Mouse (Mus musculus) bone marrow macrophage, adult 2 months (primary cell): ENCODE data around the gene Tjp2. TPM values are rescaled to one million over a fixed set of nuclear protein-coding genes. Genes with fewer than 3 reads are reported as not detected.

Source experiments
- H3K27ac ChIP-seq: 2 replicates; pipeline ENCODE4 v1.5.1; 2012; ENCODE audit warnings: low read depth, low read length; ENCODE audit not compliant: insufficient read depth
- H3K4me1 ChIP-seq: 2 replicates; pipeline ENCODE4 v1.6.1; 2012; ENCODE audit warnings: low read length; ENCODE audit not compliant: control insufficient read depth, insufficient read depth
- H3K4me3 ChIP-seq: 2 replicates; pipeline ENCODE4 v1.5.1; 2012; ENCODE audit warnings: mild to moderate bottlenecking, low read length, moderate library complexity; ENCODE audit not compliant: insufficient read depth
- CTCF ChIP-seq: IDR thresholded peaks from 2 replicates; pipeline ENCODE4 v1.5.1; 2012; ENCODE audit warnings: low read depth, mild to moderate bottlenecking, low read length, moderate library complexity
- POLR2A ChIP-seq: IDR thresholded peaks from 2 replicates; pipeline ENCODE4 v1.6.1; 2012; ENCODE audit warnings: mild to moderate bottlenecking, low read depth, low read length, borderline replicate concordance
- polyA plus RNA-seq: library from polyadenylated mRNA; stranded (reverse); fragments of >200 nt; gene quantifications from 2 replicates; pipeline ENCODE4 v1.2.4, GENCODE M21; 2012; ENCODE audit not compliant: missing spikeins, insufficient read depth, insufficient read length

Tjp2 gene
- 6.0 and 6.5 TPM in 2 replicates for polyA plus RNA-seq

DNA sequence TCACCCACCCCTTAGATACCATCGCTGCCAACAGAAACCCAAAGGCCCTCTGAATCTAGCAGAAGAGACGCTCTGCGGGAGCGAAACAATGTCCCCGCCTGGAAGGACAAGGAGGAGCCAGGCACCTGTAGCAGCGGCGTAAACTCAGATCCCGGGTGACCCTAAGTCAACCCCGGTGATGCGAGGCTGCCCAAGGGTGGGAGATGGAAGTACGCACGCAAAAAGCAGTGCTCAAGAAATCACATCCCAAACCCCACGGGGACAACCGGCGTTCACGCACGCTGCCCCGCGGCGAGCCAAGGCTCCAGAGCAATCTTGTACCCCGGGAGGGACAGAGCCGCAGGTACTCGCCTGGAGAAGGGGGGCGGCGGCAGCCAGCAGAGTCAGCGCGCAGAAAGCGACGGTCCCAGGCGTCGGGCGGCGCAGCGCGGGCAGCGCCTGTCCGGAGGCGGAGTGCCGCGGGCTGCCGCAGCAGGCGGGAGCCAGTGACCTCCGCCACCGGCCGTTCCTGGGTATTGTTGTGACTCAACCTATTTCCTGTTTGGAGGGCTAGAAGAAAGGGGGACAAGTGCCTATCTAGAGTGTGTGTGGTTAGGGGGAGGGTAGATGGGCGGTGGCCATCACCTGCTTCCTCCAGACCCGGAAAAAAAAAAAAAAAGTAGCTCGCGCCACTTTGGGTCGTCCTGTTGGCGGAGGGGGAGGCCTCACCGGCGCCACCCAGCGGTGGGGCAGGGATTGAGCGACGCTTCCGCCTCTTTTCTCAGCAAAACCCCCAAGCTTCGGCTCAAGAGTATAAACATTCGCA lies at the start of gene Tjp2:
TSS of gene Tjp2 (minus strand) at position 531 of the 805 bp plus-strand sequence.
- H3K27ac ChIP-seq = no peak within 1 kb of the TSS
- TF ChIP-seq POLR2A = no peak
- peak; percentile 98 for TF ChIP-seq CTCF
- H3K4me3 ChIP-seq = peak within 1 kb of the TSS; percentile 57
- no peaks in the 10 kb centered on the region for H3K4me1 ChIP-seq

- Histone ChIP-seq H3K4me3 (no peak overlapping the region), H3K4me1 (peaks cover 7% of the 10 kb centered on the region), H3K27ac (no peak overlapping the region)
- TF ChIP-seq CTCF = no peak
- no peak for TF ChIP-seq POLR2A
These were observed 49.5 kb upstream of the Tjp2 start for GRCm38 (mm10) chr19:24274281-24274680.

- peaks cover 4% of the 10 kb centered on the region for H3K4me1 ChIP-seq
- no peak overlapping the region for H3K4me3 ChIP-seq
- TF ChIP-seq POLR2A (no peak), CTCF (peak; percentile 63)
- H3K27ac ChIP-seq = no peak overlapping the region
These were observed 47.1 kb upstream of the Tjp2 start for GRCm38 (mm10) chr19:24271746-24272426.

DNA sequence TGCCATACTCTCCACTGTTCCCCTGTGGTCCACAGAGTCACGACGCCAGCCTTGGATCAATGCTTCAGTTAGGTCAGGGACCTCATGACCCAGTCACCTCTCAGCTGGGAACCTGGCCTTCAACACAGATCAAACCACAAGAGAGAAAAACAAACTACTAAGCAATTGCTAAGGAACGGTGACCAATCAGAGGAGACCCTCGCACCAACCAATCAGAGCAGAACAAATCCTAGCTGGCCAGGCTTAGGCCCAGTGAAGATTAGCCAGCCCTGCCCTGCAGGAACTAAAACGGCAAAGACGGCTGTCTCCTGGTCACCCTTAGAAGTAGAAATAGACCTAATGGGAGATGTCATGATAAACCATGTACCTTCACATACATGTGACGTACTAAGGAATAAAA lies 46.5 kb upstream of the Tjp2 start:
- Histone ChIP-seq H3K27ac (no peak overlapping the region), H3K4me3 (no peak overlapping the region), H3K4me1 (peaks cover 4% of the 10 kb centered on the region)
- TF ChIP-seq CTCF (no peak), POLR2A (no peak)

DNA sequence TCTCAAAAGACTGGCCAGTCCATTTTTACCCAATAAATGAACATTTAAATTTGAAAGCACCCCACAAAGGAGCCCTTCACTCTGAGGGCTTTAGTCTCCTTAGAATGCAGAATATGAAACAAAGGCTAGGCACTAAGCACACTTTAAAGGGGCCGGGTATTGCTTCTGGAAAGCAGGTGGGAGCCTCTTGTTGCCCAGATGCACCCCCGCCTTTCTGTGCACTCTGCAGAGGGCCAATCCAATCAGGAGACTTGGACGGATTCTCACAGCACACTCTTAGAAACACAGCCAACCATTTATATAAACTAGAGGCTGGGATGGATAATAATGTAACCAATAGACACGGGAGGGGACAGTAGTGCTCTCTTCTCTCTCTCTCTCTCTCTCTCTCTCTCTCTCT lies 43.7 kb upstream of the Tjp2 start:
- TF ChIP-seq POLR2A (no peak), CTCF (no peak)
- no peak overlapping the region for H3K27ac ChIP-seq
- no peak overlapping the region for H3K4me3 ChIP-seq
- H3K4me1 ChIP-seq = peaks cover 4% of the 10 kb centered on the region

DNA sequence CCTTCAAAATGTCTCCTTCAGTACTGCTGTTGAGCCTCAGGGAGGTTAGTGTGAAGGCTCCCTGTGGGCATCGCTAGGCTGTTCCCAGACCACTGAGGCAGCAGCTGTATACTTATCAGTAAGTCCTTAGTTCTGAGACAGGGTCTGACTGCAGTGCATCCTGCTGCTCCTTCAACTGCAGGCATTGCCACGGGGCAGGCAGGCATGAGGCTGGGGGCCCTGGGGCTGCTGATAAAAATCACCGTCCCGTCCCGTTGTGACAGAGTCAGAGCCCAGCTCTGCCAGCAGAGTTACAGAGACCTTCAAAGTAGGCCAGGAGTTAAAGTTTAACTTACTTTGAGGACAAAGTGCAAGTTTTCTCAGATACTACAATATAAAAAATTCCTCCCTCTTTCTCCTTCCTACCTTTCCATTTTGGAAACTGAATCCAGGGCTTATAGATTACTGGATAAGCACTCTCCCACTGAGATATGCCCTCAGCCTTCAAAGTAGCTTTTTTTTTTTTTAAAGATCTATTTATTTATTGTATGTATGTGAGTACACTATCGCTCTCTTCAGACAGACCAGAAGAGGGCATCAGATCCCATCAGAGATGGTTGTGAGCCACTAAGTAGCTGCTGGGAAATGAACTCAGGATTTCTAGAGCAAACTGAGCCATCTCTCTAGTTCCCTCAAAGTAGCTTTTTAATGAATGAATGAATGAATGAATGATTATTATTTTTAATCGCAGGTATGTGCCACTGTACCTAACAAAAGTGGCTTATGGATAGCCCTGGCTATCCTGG lies 41.4 kb upstream of the Tjp2 start:
- Histone ChIP-seq H3K27ac (no peak overlapping the region), H3K4me1 (peaks cover 2% of the 10 kb centered on the region), H3K4me3 (no peak overlapping the region)
- no peak for TF ChIP-seq POLR2A
- TF ChIP-seq CTCF = no peak

GRCm38 (mm10) chr19:24264991-24265390 lies 40.2 kb upstream of the Tjp2 start:
- no peaks in the 10 kb centered on the region for H3K4me1 ChIP-seq
- no peak overlapping the region for H3K4me3 ChIP-seq
- TF ChIP-seq POLR2A (no peak), CTCF (0 out of 2 replicates have a peak, but pooled peaks have one; percentile 43)
- H3K27ac ChIP-seq = no peak overlapping the region

DNA sequence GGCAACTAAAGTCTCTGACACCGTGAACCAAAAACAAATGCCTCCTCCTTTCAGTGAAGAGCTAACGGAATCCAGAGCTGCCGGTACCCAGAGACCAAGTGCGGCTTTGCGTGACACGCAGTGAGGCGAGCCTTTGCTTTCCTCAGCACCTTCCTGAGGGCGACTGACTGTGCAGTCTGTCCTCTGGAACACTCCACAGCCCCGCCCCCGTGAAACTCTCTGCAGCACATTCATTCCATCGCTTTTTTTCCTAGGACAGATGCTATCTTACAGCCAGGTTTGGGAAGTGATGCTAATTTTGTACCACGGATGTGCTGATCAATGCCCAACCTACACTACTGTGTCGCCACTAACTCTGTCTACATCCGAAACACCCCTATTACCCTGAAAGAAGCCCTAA lies 37.9 kb upstream of the Tjp2 start:
- TF ChIP-seq POLR2A (no peak), CTCF (no peak)
- H3K27ac ChIP-seq = no peak overlapping the region
- H3K4me1 ChIP-seq = no peaks in the 10 kb centered on the region
- no peak overlapping the region for H3K4me3 ChIP-seq
